Mouse (Mus musculus) hindbrain, postnatal 0 days (tissue): ENCODE measurements around the gene Rasa2. TPM values are rescaled to one million over a fixed set of nuclear protein-coding genes. Genes with fewer than 3 reads are reported as not detected.
"Not testable (repeated sequence)": the region's sequence is repeated elsewhere in the genome, so short reads cannot be mapped to it uniquely, and the experiment has no call there.

Experiments
- ATAC-seq: fragments of 200-750 bp; cut with Nextera tagmentation; 2 replicates; pipeline ENCODE4 v1.8.0; 2017; ENCODE audit warnings: mild to moderate bottlenecking, moderate TSS enrichment, moderate library complexity
- DNase-seq: peaks from one replicate; pipeline ENCODE4 v3.0.0-alpha.2; 2015; ENCODE audit warnings: low spot score
- H3K27ac ChIP-seq: fragments of 300-500 bp; sonication (generic); 2 replicates; pipeline ENCODE4 v1.5.1; 2014; ENCODE audit warnings: mild to moderate bottlenecking
- H3K27me3 ChIP-seq: fragments of 300-500 bp; sonication (generic); 2 replicates; pipeline ENCODE4 v1.6.1; 2014; ENCODE audit warnings: low read length, mixed read lengths; ENCODE audit not compliant: insufficient read depth
- H3K36me3 ChIP-seq: fragments of 300-500 bp; sonication (generic); 2 replicates; pipeline ENCODE4 v1.6.1; 2014; ENCODE audit warnings: low read length, mixed read lengths; ENCODE audit not compliant: insufficient read depth
- H3K4me1 ChIP-seq: fragments of 300-500 bp; sonication (generic); 2 replicates; pipeline ENCODE4 v1.6.1; 2014; ENCODE audit warnings: antibody characterized with exemption, low read length, mixed read lengths; ENCODE audit not compliant: insufficient read depth
- H3K4me2 ChIP-seq: fragments of 300-500 bp; sonication (generic); 2 replicates; pipeline ENCODE4 v1.6.1; 2014; ENCODE audit warnings: low read depth, mild to moderate bottlenecking, low read length, moderate library complexity, mixed read lengths
- H3K4me3 ChIP-seq: fragments of 300-500 bp; sonication (generic); 2 replicates; pipeline ENCODE4 v1.5.1; 2014; ENCODE audit warnings: low read length
- H3K9ac ChIP-seq: fragments of 300-500 bp; sonication (generic); replicated peaks from 2 replicates; pipeline ENCODE4 v1.6.1; 2014; ENCODE audit warnings: mild to moderate bottlenecking, low read length, moderate library complexity, mixed read lengths
- H3K9me3 ChIP-seq: fragments of 300-500 bp; sonication (generic); 2 replicates; pipeline ENCODE4 v1.6.1; 2016; ENCODE audit warnings: low read length, mixed read lengths
- CTCF ChIP-seq: IDR thresholded peaks from 2 replicates; pipeline ENCODE4 v1.5.1; 2016; ENCODE audit warnings: antibody characterized with exemption, control low read depth, low read depth
- WGBS: fragments of 180-500 bp; shearing (Covaris S2); extraction: QIAGEN DNeasy Blood & Tissue Kit; methylation state at CpG from one replicate; pipeline ENCODE4 v1.1.7; 2014; 5-methylcytosine and 5-hydroxymethylcytosine counted together
- polyA plus RNA-seq: library from polyadenylated mRNA; unstranded; fragments of >200 nt; fragmentation: Nextera tagmentation; extraction: Ambion mirVana; gene quantifications from 2 replicates; pipeline ENCODE4 v1.2.1, GENCODE M21; 2015
- total RNA-seq: library from RNA; depleted of rRNA; stranded (reverse); fragments of >200 nt; gene quantifications from 2 replicates; pipeline ENCODE4 v1.2.3, GENCODE M21; 2014

Gene Rasa2
- total and polyA plus RNA-seq, 2 experiments from 2014 or later: 12.0 to 12.9 TPM

GRCm38 (mm10) chr9:96543643-96544640, 87.5 kb downstream of the Rasa2 start:
- peak; percentile 57 for TF ChIP-seq CTCF
- no peaks in the 10 kb centered on the region for H3K27me3 ChIP-seq
- no peaks in the 10 kb centered on the region for H3K4me1 ChIP-seq
- H3K36me3 ChIP-seq: peaks cover 26% of the 10 kb centered on the region
- WGBS: 30% methylated on average over 27 of the region's 27 CpGs
- H3K4me2 ChIP-seq: peak overlapping the region; percentile 43
- H3K9me3 ChIP-seq: no peaks in the 10 kb centered on the region
- DNase-seq: peak; percentile 85
- peak overlapping the region; percentile 35; the same call in 1 of the 2 replicates for H3K9ac ChIP-seq
- ATAC-seq: peak; percentile 90
- peak overlapping the region; percentile 41; the same call in 1 of the 2 replicates for H3K27ac ChIP-seq
- H3K4me3 ChIP-seq: 0 out of 2 replicates have a peak overlapping the region, but pooled peaks have one; percentile 6

- Histone ChIP-seq H3K9me3 (no peaks in the 10 kb centered on the region), H3K4me3 (no peak overlapping the region), H3K9ac (no peak overlapping the region), H3K27ac (no peak overlapping the region), H3K36me3 (peaks cover 11% of the 10 kb centered on the region), H3K27me3 (no peaks in the 10 kb centered on the region), H3K4me2 (no peak overlapping the region), H3K4me1 (no peaks in the 10 kb centered on the region)
- no peak for DNase-seq
- no peak for TF ChIP-seq CTCF
- WGBS: 58% methylated on average over 10 of the region's 10 CpGs
- ATAC-seq: no peak
Observed at GRCm38 (mm10) chr9:96538916-96539315, 92.5 kb downstream of the Rasa2 start.

GRCm38 (mm10) chr9:96537615-96537919, 93.8 kb downstream of the Rasa2 start:
- no peak for DNase-seq
- Histone ChIP-seq H3K4me1 (no peaks in the 10 kb centered on the region), H3K27ac (peak overlapping the region; percentile 75; the same call in 1 of the 2 replicates), H3K4me2 (peak overlapping the region; percentile 60; the same call in 1 of the 2 replicates), H3K36me3 (peaks cover 11% of the 10 kb centered on the region), H3K9ac (no peak overlapping the region), H3K4me3 (no peak overlapping the region), H3K9me3 (no peaks in the 10 kb centered on the region), H3K27me3 (no peaks in the 10 kb centered on the region)
- no peak for TF ChIP-seq CTCF
- no peak for ATAC-seq
- WGBS: 91% methylated on average over 6 of the region's 6 CpGs

DNA sequence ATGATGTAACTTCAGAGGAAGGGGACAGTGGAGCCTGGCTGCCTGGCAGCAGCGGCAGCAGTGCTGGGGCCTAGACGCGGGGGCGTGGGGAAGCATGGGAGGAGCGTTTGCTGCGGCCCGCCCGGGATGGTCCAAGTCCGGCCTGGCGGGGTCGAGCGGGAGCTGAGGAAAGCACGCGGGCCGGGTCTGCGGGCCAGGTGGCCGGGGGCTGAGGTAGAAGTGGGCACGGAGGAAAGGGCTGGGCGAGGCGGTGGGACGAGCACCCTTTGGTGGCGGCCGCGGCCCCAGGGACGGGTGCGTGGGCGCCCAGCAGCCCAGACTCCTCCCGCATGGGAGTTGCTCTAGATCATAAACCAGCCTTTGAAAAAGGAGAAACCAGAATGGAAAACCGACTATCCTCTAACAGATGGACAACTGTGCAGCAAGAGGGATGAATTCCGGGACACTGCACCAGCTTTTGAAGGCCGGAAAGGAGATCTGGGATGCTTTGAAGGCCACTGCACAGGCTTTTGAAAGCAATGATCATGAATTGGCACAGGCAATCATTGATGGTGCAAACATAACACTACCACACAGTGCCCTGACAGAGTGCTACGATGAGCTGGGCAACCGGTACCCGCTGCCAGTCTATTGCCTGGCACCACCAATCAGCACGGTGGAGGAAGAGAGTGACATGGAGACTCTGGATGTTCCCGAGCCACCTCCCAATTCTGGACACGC, 94.4 kb downstream of the Rasa2 start:
- H3K4me3 ChIP-seq: peak overlapping the region; percentile 26
- no peak for TF ChIP-seq CTCF
- H3K4me1 ChIP-seq: no peaks in the 10 kb centered on the region
- H3K27me3 ChIP-seq: no peaks in the 10 kb centered on the region
- peaks cover 9% of the 10 kb centered on the region for H3K36me3 ChIP-seq
- peak overlapping the region; percentile 75 for H3K27ac ChIP-seq
- peak overlapping the region; percentile 60 for H3K4me2 ChIP-seq
- ATAC-seq: peak; percentile 91
- WGBS: 27% methylated on average over 33 of the region's 37 CpGs
- peak; percentile 68 for DNase-seq
- H3K9me3 ChIP-seq: no peaks in the 10 kb centered on the region
- peak overlapping the region; percentile 50 for H3K9ac ChIP-seq

DNA sequence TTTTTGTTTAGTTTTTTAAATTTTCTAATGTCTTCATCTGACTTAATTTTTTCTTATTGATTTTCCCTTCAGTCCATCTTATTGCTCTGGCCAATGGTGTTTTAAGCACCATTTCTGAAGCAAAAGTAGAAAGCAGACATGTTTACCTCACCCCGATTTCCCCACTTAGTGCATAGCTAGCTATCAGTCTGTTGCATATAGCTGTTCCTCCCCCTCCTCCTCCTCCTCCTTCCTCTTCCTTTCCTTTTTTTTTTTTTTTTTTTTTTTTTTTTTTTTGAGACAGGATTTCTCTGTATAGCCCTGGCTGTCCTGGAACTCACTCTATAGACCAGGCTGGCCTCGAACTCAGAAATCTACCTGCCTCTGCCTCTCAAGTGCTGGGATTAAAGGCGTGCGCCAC, 95.3 kb downstream of the Rasa2 start:
- not testable (repeated sequence) for H3K9ac ChIP-seq, H3K27me3 ChIP-seq, H3K4me1 ChIP-seq, DNase-seq, H3K27ac ChIP-seq, ATAC-seq, H3K4me3 ChIP-seq, H3K9me3 ChIP-seq, H3K4me2 ChIP-seq, H3K36me3 ChIP-seq
- 92% methylated on average over 4 of the region's 4 CpGs for WGBS

- peaks cover 6% of the 10 kb centered on the region; the same call in 1 of the 2 replicates for H3K4me1 ChIP-seq
- H3K4me2 ChIP-seq: no peak overlapping the region
- no peaks in the 10 kb centered on the region for H3K9me3 ChIP-seq
- H3K4me3 ChIP-seq: no peak overlapping the region
- ATAC-seq (no peak), DNase-seq (no peak)
- 76% methylated on average over 6 of the region's 6 CpGs for WGBS
- H3K9ac ChIP-seq: no peak overlapping the region
- no peak for TF ChIP-seq CTCF
- no peaks in the 10 kb centered on the region for H3K36me3 ChIP-seq
- H3K27ac ChIP-seq: no peak overlapping the region
- H3K27me3 ChIP-seq: no peaks in the 10 kb centered on the region
Observed at GRCm38 (mm10) chr9:96535431-96535830, 96.0 kb downstream of the Rasa2 start.
